Mouse (Mus musculus): Measurements from ENCODE around the gene Chrm1.
"Not testable (repeated sequence)": the region's sequence is repeated elsewhere in the genome, so short reads cannot be mapped to it uniquely, and the experiment has no call there.

Gene Chrm1

GRCm38 (mm10) chr19:8718357-8718756 lies 54.8 kb downstream of the Chrm1 start:
- DNase-seq = no peak

- DNase-seq = not testable (repeated sequence)
These were observed 55.4 kb downstream of the Chrm1 start for GRCm38 (mm10) chr19:8719037-8719436.

GRCm38 (mm10) chr19:8721378-8721777 lies 57.8 kb downstream of the Chrm1 start:
- DNase-seq = no peak

- DNase-seq = peak; percentile 51
These were observed 58.4 kb downstream of the Chrm1 start for GRCm38 (mm10) chr19:8722021-8722420.

- no peak for DNase-seq
These were observed 58.9 kb downstream of the Chrm1 start for GRCm38 (mm10) chr19:8722559-8722906.

- DNase-seq = peak; percentile 99
These were observed 59.5 kb downstream of the Chrm1 start, which contains the start of gene Slc3a2 for GRCm38 (mm10) chr19:8722907-8723573. Gene Slc3a2, minus strand, starts transcription at chr19:8723369.

- peak; percentile 52 for DNase-seq
These were observed 60.2 kb downstream of the Chrm1 start for GRCm38 (mm10) chr19:8723574-8724346.

- DNase-seq = no peak
These were observed 60.8 kb downstream of the Chrm1 start for GRCm38 (mm10) chr19:8724392-8724791.

GRCm38 (mm10) chr19:8725081-8725613 lies 61.6 kb downstream of the Chrm1 start:
- DNase-seq = no peak

- DNase-seq = no peak
These were observed 63.2 kb downstream of the Chrm1 start for GRCm38 (mm10) chr19:8726609-8727390.

- no peak for DNase-seq
These were observed 64.0 kb downstream of the Chrm1 start for GRCm38 (mm10) chr19:8727495-8728114.

GRCm38 (mm10) chr19:8728335-8729099 lies 64.9 kb downstream of the Chrm1 start:
- not testable (repeated sequence) for DNase-seq

All from cerebellum, adult 11-12 months (tissue).